Mouse (Mus musculus) layer of hippocampus, postnatal 36 days (tissue): ENCODE measurements at regions not wholly inside any gene's neighbourhood (a gene's known extent, or its start where the extent isn't known, plus 50 kb on each side); places are given as distances from the start of the nearest gene placed in this dataset.
A peak's percentile ranks its signal among the peaks of the same experiment; 100 is the strongest.

Experiments
- DNase-seq, 2 experiments: peaks; one replicate each; pipeline ENCODE4 v3.0.0; 2022

GRCm38 (mm10) chr10:55767571-55767970 lies 339.1 kb upstream of the Msl3l2 start:
- DNase-seq = peak in 1 of 2 experiments; percentile 4

- DNase-seq = no peak
Observed at GRCm38 (mm10) chr10:55769642-55770041, 337.1 kb upstream of the Msl3l2 start.

GRCm38 (mm10) chr10:55782674-55783469 lies 323.8 kb upstream of the Msl3l2 start:
- DNase-seq = no peak

- no peak for DNase-seq
Observed at GRCm38 (mm10) chr10:55813966-55814365, 292.8 kb upstream of the Msl3l2 start.

- DNase-seq = no peak
Observed at GRCm38 (mm10) chr10:55851361-55851760, 255.4 kb upstream of the Msl3l2 start.

- no peak for DNase-seq
Observed at GRCm38 (mm10) chr10:55892606-55893005, 214.1 kb upstream of the Msl3l2 start.

GRCm38 (mm10) chr10:55929100-55929499 lies 177.6 kb upstream of the Msl3l2 start:
- DNase-seq = no peak

GRCm38 (mm10) chr10:55933993-55934392 lies 172.7 kb upstream of the Msl3l2 start:
- DNase-seq = no peak

- DNase-seq = no peak
Observed at GRCm38 (mm10) chr10:55935447-55935846, 171.3 kb upstream of the Msl3l2 start.

- DNase-seq = no peak
Observed at GRCm38 (mm10) chr10:55962627-55963203, 144.0 kb upstream of the Msl3l2 start.
